Mouse (Mus musculus) liver, embryonic 15.5 days (tissue): ENCODE measurements around the gene Nbl1. TPM values are rescaled to one million over a fixed set of nuclear protein-coding genes. Genes with fewer than 3 reads are reported as not detected.

Experiments used
- polyA plus RNA-seq: library from polyadenylated mRNA; unstranded; fragments of >200 nt; fragmentation: Nextera tagmentation; extraction: Ambion mirVana; gene quantifications from 2 replicates; pipeline ENCODE4 v1.2.1, GENCODE M21; 2015

Nbl1 gene
- polyA plus RNA-seq, 1 experiment from 2014 or later: 3.0 TPM

Other genes with a start within 250 kb of the Nbl1 start
- gene Pla2g5, start 229.5 kb downstream of the Nbl1 start, polyA plus RNA-seq: 0.18 TPM in 1 of 2 replicates, not detected in the other
- not detected in 2 replicates for gene Gm13030, start 219.0 kb downstream of the Nbl1 start, polyA plus RNA-seq
- not detected in 2 replicates for gene Pla2g2e, start 215.1 kb downstream of the Nbl1 start, polyA plus RNA-seq
- gene Otud3, start 179.0 kb downstream of the Nbl1 start, polyA plus RNA-seq: 1.4 and 1.6 TPM in 2 replicates
- 0.33 and 0.82 TPM in 2 replicates for gene Rnf186, start 125.9 kb downstream of the Nbl1 start, polyA plus RNA-seq
- gene Tmco4, start 120.1 kb downstream of the Nbl1 start, polyA plus RNA-seq: 2.9 and 3.8 TPM in 2 replicates
- not detected in 2 replicates for gene Htr6, start 17.4 kb downstream of the Nbl1 start, polyA plus RNA-seq
- 228 and 290 TPM in 2 replicates for gene Minos1, start 38.1 kb upstream of the Nbl1 start, polyA plus RNA-seq
- 148 and 153 TPM in 2 replicates for gene Capzb, start 99.9 kb upstream of the Nbl1 start, polyA plus RNA-seq
- 12.7 and 15.2 TPM in 2 replicates for gene Pqlc2, start 217.7 kb upstream of the Nbl1 start, polyA plus RNA-seq
- gene Akr7a5, start 217.8 kb upstream of the Nbl1 start, polyA plus RNA-seq: 48.3 and 57.1 TPM in 2 replicates